ENCODE assay signal across 11 mouse cellular contexts in genomic region chr13:30658201-30658996, GRCm38 (mm10).
"Had no signal": no experiment of that assay in that cellular context is flagged by ENCODE, and none has a peak within 500 bp of the region (broad histone marks: within the 10 kb centered on the region; RNA-seq: fewer than 3 reads in every experiment).

No protein-coding gene starts in this region.

- H3K36me3 ChIP-seq: limb, embryonic 10.5 days; liver, embryonic 13.5 days; midbrain, embryonic 13.5 days; neural tube, embryonic 15.5 days had no signal

- H3K27me3 ChIP-seq: midbrain, embryonic 13.5 days; neural tube, embryonic 15.5 days had no signal

- H3K9ac ChIP-seq: liver, embryonic 13.5 days had no signal

- H3K9me3 ChIP-seq: limb, embryonic 10.5 days; liver, embryonic 13.5 days; midbrain, embryonic 13.5 days; neural tube, embryonic 15.5 days had no signal

- H3K27ac ChIP-seq: liver, embryonic 13.5 days; midbrain, embryonic 13.5 days had no signal

- DNase-seq: kidney, adult 2 months; kidney, postnatal 25 days; layer of hippocampus, adult 9-11 months; liver, embryonic 13.5 days; liver, postnatal 0 days; lung, postnatal 36 days; right cerebral cortex, adult 18-20 months; thymus, postnatal 4 days had no signal

- ATAC-seq: liver, postnatal 0 days had no signal
